Mouse (Mus musculus) embryonic facial prominence, embryonic 11.5 days (tissue): ENCODE measurements around the gene M1ap. TPM values are rescaled to one million over a fixed set of nuclear protein-coding genes. Genes with fewer than 3 reads are reported as not detected.

ENCODE experiments used
- ATAC-seq: fragments of 200-750 bp; cut with Nextera tagmentation; replicated peaks from 2 replicates; pipeline ENCODE4 v1.8.0; 2017; ENCODE audit warnings: low read depth; ENCODE audit not compliant: insufficient number of reproducible peaks, low FRiP score, low TSS enrichment
- DNase-seq: peaks from one replicate; pipeline ENCODE4 v3.0.0-alpha.2; 2015; ENCODE audit warnings: low spot score
- H3K27ac ChIP-seq: fragments of 300-500 bp; sonication (generic); replicated peaks from 2 replicates; pipeline ENCODE4 v1.5.1; 2014; ENCODE audit warnings: mild to moderate bottlenecking, low read depth, low read length, control low read depth
- H3K27me3 ChIP-seq: fragments of 300-500 bp; sonication (generic); 2 replicates; pipeline ENCODE4 v1.6.1; 2014; ENCODE audit warnings: mild to moderate bottlenecking, low read length, moderate library complexity, mixed read lengths; ENCODE audit not compliant: control insufficient read depth, insufficient read depth
- H3K36me3 ChIP-seq: fragments of 300-500 bp; sonication (generic); replicated peaks from 2 replicates; pipeline ENCODE4 v1.6.1; 2014; ENCODE audit warnings: low read depth, mild to moderate bottlenecking, low read length, moderate library complexity, mixed read lengths; ENCODE audit not compliant: control insufficient read depth, insufficient read depth
- H3K4me1 ChIP-seq: fragments of 300-500 bp; sonication (generic); 2 replicates; pipeline ENCODE4 v1.6.1; 2014; ENCODE audit warnings: low read length, mixed read lengths; ENCODE audit not compliant: control insufficient read depth, insufficient read depth
- H3K4me2 ChIP-seq: fragments of 300-500 bp; sonication (generic); 2 replicates; pipeline ENCODE4 v1.6.1; 2014; ENCODE audit warnings: low read depth, mild to moderate bottlenecking, control low read depth, low read length, moderate library complexity
- H3K4me3 ChIP-seq: fragments of 300-500 bp; sonication (generic); 2 replicates; pipeline ENCODE4 v1.5.1; 2014; ENCODE audit warnings: low read depth, low read length, control low read depth
- H3K9ac ChIP-seq: fragments of 300-500 bp; sonication (generic); replicated peaks from 2 replicates; pipeline ENCODE4 v1.6.1; 2014; ENCODE audit warnings: mild to moderate bottlenecking, control low read depth, low read length
- H3K9me3 ChIP-seq: fragments of 300-500 bp; sonication (generic); replicated peaks from 2 replicates; pipeline ENCODE4 v1.6.1; 2016; ENCODE audit warnings: mild to moderate bottlenecking, low read length, inconsistent platforms, mixed read lengths; ENCODE audit not compliant: control insufficient read depth
- WGBS: fragments of 180-500 bp; shearing (Covaris S2); extraction: QIAGEN DNeasy Blood & Tissue Kit; methylation state at CpG from one replicate; pipeline ENCODE4 v1.1.7; 2014; 5-methylcytosine and 5-hydroxymethylcytosine counted together
- polyA plus RNA-seq: library from polyadenylated mRNA; unstranded; fragments of >200 nt; fragmentation: Nextera tagmentation; extraction: Ambion mirVana; gene quantifications from 2 replicates; pipeline ENCODE4 v1.2.1, GENCODE M21; 2014

Gene M1ap
- polyA plus RNA-seq, 1 experiment from 2014 or later = 0.21 TPM

DNA sequence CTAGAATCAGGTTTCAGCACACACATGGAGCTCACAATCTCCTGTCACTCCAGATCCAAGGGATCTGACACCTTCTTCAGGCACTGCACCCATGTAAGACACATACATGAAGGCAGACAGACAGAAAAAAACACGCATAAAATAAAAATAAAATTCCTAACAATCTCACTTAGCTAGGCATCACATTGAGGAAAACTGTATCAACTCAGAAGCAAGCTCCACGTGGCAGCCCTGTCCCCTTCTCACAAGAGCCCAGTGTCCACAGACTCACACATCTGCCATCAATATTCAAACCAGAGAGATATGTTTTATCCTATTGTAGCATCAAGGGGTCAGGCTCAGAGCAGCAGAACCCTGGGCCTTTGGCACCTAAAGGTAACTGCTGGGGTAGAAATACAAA is 57.6 kb downstream of the M1ap start:
- H3K4me3 ChIP-seq = no peak overlapping the region
- no peaks in the 10 kb centered on the region for H3K27me3 ChIP-seq
- ATAC-seq = no peak
- H3K27ac ChIP-seq = no peak overlapping the region
- no peak overlapping the region for H3K9ac ChIP-seq
- H3K4me2 ChIP-seq = no peak overlapping the region
- DNase-seq = no peak
- H3K9me3 ChIP-seq = no peaks in the 10 kb centered on the region
- H3K36me3 ChIP-seq = no peaks in the 10 kb centered on the region
- WGBS = 71% methylated on average over 2 of the region's 2 CpGs
- H3K4me1 ChIP-seq = no peaks in the 10 kb centered on the region

DNA sequence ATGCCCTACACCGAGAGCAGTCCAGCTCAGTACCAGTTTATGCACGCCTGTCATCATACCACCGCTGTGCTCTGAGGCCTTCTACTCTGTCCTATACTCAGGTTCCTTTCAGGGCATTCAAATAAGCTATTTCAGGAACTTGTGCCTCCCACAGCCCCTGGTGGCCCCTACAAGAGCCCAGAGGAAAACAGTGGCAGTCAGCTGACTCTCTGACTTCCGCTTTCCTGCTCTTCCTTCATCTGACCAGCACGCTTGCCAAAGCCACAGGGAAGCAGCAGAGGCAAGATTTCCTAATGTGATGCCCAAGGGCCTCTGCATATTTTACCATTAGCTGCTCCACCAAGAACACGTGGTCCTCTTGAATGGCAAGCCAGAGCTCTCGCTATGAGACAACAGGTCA is 58.2 kb downstream of the M1ap start:
- WGBS = 53% methylated on average over 7 of the region's 7 CpGs
- no peaks in the 10 kb centered on the region for H3K4me1 ChIP-seq
- no peaks in the 10 kb centered on the region for H3K27me3 ChIP-seq
- no peak overlapping the region for H3K9ac ChIP-seq
- H3K9me3 ChIP-seq = no peaks in the 10 kb centered on the region
- ATAC-seq (no peak), DNase-seq (no peak)
- H3K36me3 ChIP-seq = no peaks in the 10 kb centered on the region
- no peak overlapping the region for H3K4me3 ChIP-seq
- H3K4me2 ChIP-seq = no peak overlapping the region
- H3K27ac ChIP-seq = no peak overlapping the region

- Histone ChIP-seq H3K4me1 (no peaks in the 10 kb centered on the region), H3K9me3 (no peaks in the 10 kb centered on the region), H3K36me3 (no peaks in the 10 kb centered on the region), H3K4me3 (no peak overlapping the region), H3K4me2 (no peak overlapping the region), H3K27ac (no peak overlapping the region), H3K27me3 (no peaks in the 10 kb centered on the region), H3K9ac (no peak overlapping the region)
- 86% methylated on average over 10 of the region's 10 CpGs for WGBS
- no peak for DNase-seq
- no peak for ATAC-seq
Observed at GRCm38 (mm10) chr6:83005444-83006011, 58.8 kb downstream of the M1ap start.

DNA sequence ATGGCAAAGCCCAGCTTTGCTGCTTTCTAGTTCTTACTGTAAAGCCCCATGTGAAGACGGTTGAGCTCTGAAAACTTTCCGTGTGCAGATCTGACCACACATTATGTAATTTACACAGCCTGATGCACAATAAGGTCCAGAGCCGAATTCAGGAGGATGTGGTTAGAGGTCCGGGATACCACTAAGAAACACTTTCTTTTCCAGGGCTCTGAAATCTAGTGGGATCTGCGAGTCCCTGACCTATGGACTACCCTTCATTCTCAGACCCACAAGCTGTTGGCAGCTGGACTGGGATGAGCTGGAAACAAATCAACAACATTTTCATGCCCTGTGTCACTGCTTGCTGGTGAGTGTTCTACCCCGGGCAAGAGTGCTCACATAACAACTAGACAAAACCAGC is 59.4 kb downstream of the M1ap start:
- H3K9me3 ChIP-seq = no peaks in the 10 kb centered on the region
- H3K27ac ChIP-seq = no peak overlapping the region
- DNase-seq = no peak
- 84% methylated on average over 6 of the region's 6 CpGs for WGBS
- H3K36me3 ChIP-seq = no peaks in the 10 kb centered on the region
- no peaks in the 10 kb centered on the region for H3K4me1 ChIP-seq
- H3K27me3 ChIP-seq = no peaks in the 10 kb centered on the region
- no peak overlapping the region for H3K4me2 ChIP-seq
- no peak overlapping the region for H3K4me3 ChIP-seq
- no peak overlapping the region for H3K9ac ChIP-seq
- ATAC-seq = no peak

DNA sequence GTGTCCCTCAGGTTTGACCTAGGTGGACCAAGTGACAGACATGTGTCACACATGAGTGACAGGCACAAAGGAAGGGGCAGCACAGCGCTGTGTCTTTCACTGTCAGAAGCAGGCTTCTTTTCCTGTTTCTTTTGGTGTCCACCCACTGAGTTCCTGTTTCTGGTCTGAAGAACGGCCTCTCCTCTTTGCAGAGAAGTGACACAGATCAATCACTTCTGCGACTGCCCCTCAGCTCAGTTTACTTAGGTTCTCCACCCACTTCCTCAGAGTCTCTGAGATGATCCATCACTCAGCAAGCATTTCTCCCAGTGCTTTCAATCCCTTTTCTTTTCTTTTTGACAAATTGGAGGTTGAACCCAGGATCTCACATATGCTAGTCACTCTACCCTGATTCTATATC is 62.0 kb downstream of the M1ap start:
- Histone ChIP-seq H3K27me3 (no peaks in the 10 kb centered on the region), H3K36me3 (no peaks in the 10 kb centered on the region), H3K4me3 (no peak overlapping the region), H3K27ac (no peak overlapping the region), H3K9me3 (no peaks in the 10 kb centered on the region), H3K4me2 (no peak overlapping the region), H3K4me1 (no peaks in the 10 kb centered on the region), H3K9ac (no peak overlapping the region)
- 61% methylated on average over 3 of the region's 3 CpGs for WGBS
- ATAC-seq = no peak
- DNase-seq = no peak

DNA sequence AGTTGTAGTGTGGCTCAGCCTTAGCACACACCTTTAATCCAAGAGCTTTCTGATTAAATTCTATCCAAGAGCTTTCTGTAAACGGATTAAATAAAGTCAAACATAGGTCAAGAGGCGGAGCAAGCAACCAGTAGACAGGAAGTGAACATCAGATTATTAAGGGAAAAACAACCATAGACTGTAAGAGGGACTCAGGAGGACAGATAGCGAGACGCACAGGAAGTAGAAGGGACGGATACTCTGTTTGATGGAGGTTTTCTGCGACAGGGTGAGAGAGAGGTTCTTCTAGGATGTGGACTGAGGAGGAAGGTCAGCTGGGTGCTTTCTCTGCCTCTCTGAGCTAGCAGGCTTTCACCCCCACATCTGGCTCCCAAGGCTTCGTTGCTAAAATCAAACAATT is 63.3 kb downstream of the M1ap start:
- 69% methylated on average over 7 of the region's 7 CpGs for WGBS
- no peak overlapping the region for H3K9ac ChIP-seq
- H3K27ac ChIP-seq = no peak overlapping the region
- H3K36me3 ChIP-seq = no peaks in the 10 kb centered on the region
- H3K27me3 ChIP-seq = no peaks in the 10 kb centered on the region
- H3K4me2 ChIP-seq = no peak overlapping the region
- ATAC-seq (no peak), DNase-seq (no peak)
- H3K4me3 ChIP-seq = no peak overlapping the region
- H3K9me3 ChIP-seq = no peaks in the 10 kb centered on the region
- no peaks in the 10 kb centered on the region for H3K4me1 ChIP-seq

DNA sequence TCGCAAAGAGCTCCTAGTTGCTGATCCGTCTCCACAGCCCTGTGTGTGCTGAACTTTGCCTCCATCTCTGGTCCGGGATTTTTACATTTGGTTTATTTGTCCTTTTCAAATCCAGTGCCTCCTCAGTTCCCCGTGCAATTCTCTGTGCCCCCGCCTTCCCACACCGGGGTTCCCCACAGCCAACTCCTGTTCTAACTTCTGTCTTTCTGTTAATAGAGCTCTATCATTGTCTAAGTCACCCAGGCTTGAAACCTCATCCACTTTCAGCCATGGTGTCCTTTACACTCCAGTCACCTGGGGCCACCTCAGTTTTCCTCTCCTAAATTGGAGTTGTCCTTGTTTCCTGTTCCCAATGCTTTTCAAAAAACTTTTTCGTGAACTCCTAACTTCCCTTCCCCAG is 64.6 kb downstream of the M1ap start:
- Histone ChIP-seq H3K4me3 (no peak overlapping the region), H3K27me3 (no peaks in the 10 kb centered on the region), H3K27ac (no peak overlapping the region), H3K36me3 (no peaks in the 10 kb centered on the region), H3K4me2 (no peak overlapping the region), H3K9ac (no peak overlapping the region), H3K9me3 (no peaks in the 10 kb centered on the region), H3K4me1 (no peaks in the 10 kb centered on the region)
- WGBS = 88% methylated on average over 7 of the region's 7 CpGs
- no peak for ATAC-seq
- DNase-seq = no peak

- 74% methylated on average over 6 of the region's 6 CpGs for WGBS
Observed at GRCm38 (mm10) chr6:83011756-83012155, 65.1 kb downstream of the M1ap start.

More at GRCm38 (mm10) chr6:83011756-83012155, 65.1 kb downstream of the M1ap start:
- ATAC-seq (no peak), DNase-seq (no peak)
- Histone ChIP-seq H3K27me3 (no peaks in the 10 kb centered on the region), H3K4me3 (no peak overlapping the region), H3K36me3 (no peaks in the 10 kb centered on the region), H3K9me3 (no peaks in the 10 kb centered on the region), H3K27ac (no peak overlapping the region), H3K4me2 (no peak overlapping the region), H3K9ac (no peak overlapping the region), H3K4me1 (no peaks in the 10 kb centered on the region)
